In the genomic region with DNA sequence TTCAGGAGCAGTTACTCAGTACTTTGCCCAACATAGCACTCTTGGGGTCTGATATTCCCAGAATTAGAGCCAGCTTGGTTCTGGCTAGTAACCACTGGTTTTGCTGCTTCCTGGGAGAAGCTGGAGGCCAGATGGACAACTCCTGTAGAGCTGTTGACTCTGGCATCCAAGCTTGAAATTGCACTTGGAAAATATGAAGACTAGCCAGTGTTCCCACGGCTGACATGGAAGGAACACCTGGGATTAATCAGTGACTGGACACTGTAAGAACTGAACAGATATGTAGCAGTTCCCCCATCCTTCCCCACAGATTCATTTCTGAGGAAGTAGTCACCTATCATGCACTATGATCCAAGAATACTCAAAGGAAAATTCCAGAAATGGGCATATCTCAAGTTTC, we compare ENCODE assay signal across 29 mouse cellular contexts. TPM values are rescaled to one million over a fixed set of nuclear protein-coding genes. Genes with fewer than 3 reads are reported as not detected.
"Had no signal": no experiment of that assay in that cellular context is flagged by ENCODE, and none has a peak within 500 bp of the region (broad histone marks: within the 10 kb centered on the region; RNA-seq: fewer than 3 reads in every experiment).

No protein-coding gene starts in this region.

- H3K27ac ChIP-seq: kidney, postnatal 0 days; layer of hippocampus, adult 2 months; limb, embryonic 10.5 days; limb, embryonic 13.5 days; liver, embryonic 12.5 days; liver, embryonic 15.5 days; lung, embryonic 15.5 days; stomach, postnatal 0 days had no signal

- H3K4me3 ChIP-seq: layer of hippocampus, adult 2 months; limb, embryonic 10.5 days; limb, embryonic 13.5 days; liver, embryonic 12.5 days; liver, embryonic 15.5 days; lung, embryonic 15.5 days; megakaryocyte, embryonic 14.5 days had no signal

- DNase-seq: kidney, postnatal 25 days; layer of hippocampus, adult 9-11 months; layer of hippocampus, postnatal 36 days; liver; lung, adult 18-20 months; lung, postnatal 10 days; lung, postnatal 36 days; midbrain, embryonic 14.5 days; thymus, adult 2 months; thymus, postnatal 14 days; thymus, postnatal 4 days had no signal

- H3K4me1 ChIP-seq: liver, embryonic 12.5 days; liver, embryonic 15.5 days; lung, embryonic 15.5 days; megakaryocyte, embryonic 14.5 days had no signal

RNA-seq across cellular contexts. Expression of a gene that starts 4.1 kb away (rescaled TPM):
- total RNA-seq: layer of hippocampus, adult 2 months; layer of hippocampus, postnatal 36 days; left cerebral cortex, adult 8-10 months; left cerebral cortex, postnatal 14 days; midbrain, postnatal 0 days had no signal
- polyA plus RNA-seq: kidney, embryonic 14.5 days; kidney, postnatal 0 days; large intestine, adult 2 months; limb, embryonic 10.5 days; limb, embryonic 13.5 days; liver, embryonic 12.5 days; liver, embryonic 15.5 days; lung, embryonic 15.5 days; midbrain, embryonic 11.5 days; midbrain, embryonic 14.5 days; midbrain, postnatal 0 days; neural tube, embryonic 11.5 days; neural tube, embryonic 14.5 days; stomach, embryonic 14.5 days; stomach, postnatal 0 days had no signal
